Mouse (Mus musculus) myocyte (in vitro differentiated cells): Measurements from ENCODE around the gene Gnl2.

Source experiments
- CEBPB ChIP-seq: IDR thresholded peaks from 2 replicates; pipeline ENCODE4 v1.6.1; 2011; ENCODE audit warnings: mild to moderate bottlenecking, moderate library complexity; ENCODE audit not compliant: poor library complexity, insufficient read depth, severe bottlenecking
- E2F4 ChIP-seq: IDR thresholded peaks from one replicate; pipeline ENCODE4 v1.6.1; 2011; ENCODE audit warnings: mild to moderate bottlenecking, control low read depth, moderate library complexity; ENCODE audit not compliant: insufficient read depth
- MAX ChIP-seq: IDR thresholded peaks from one replicate; pipeline ENCODE4 v1.6.1; 2011; ENCODE audit warnings: low read depth, mild to moderate bottlenecking, control low read depth
- MYOD1 ChIP-seq, 3 experiments: IDR thresholded peaks; one replicate each; pipeline ENCODE4 v1.6.1; 2011; ENCODE audit warnings: control low read depth in 2 of 3, low read depth in 2 of 3, mild to moderate bottlenecking in 2 of 3, moderate library complexity in 1 of 3; ENCODE audit not compliant: insufficient read length in 2 of 3, control insufficient read depth in 1 of 3
- POLR2A ChIP-seq: IDR thresholded peaks from one replicate; pipeline ENCODE4 v1.6.1; 2011; ENCODE audit warnings: low read depth, mild to moderate bottlenecking, control low read depth, moderate library complexity; ENCODE audit not compliant: insufficient read length
- SRF ChIP-seq: IDR thresholded peaks from one replicate; pipeline ENCODE4 v1.6.1; 2011; ENCODE audit warnings: low read depth; ENCODE audit not compliant: control insufficient read depth, insufficient read length
- USF1 ChIP-seq: IDR thresholded peaks from one replicate; pipeline ENCODE4 v1.6.1; 2011; ENCODE audit warnings: low read depth, mild to moderate bottlenecking, control low read depth, moderate library complexity

DNA sequence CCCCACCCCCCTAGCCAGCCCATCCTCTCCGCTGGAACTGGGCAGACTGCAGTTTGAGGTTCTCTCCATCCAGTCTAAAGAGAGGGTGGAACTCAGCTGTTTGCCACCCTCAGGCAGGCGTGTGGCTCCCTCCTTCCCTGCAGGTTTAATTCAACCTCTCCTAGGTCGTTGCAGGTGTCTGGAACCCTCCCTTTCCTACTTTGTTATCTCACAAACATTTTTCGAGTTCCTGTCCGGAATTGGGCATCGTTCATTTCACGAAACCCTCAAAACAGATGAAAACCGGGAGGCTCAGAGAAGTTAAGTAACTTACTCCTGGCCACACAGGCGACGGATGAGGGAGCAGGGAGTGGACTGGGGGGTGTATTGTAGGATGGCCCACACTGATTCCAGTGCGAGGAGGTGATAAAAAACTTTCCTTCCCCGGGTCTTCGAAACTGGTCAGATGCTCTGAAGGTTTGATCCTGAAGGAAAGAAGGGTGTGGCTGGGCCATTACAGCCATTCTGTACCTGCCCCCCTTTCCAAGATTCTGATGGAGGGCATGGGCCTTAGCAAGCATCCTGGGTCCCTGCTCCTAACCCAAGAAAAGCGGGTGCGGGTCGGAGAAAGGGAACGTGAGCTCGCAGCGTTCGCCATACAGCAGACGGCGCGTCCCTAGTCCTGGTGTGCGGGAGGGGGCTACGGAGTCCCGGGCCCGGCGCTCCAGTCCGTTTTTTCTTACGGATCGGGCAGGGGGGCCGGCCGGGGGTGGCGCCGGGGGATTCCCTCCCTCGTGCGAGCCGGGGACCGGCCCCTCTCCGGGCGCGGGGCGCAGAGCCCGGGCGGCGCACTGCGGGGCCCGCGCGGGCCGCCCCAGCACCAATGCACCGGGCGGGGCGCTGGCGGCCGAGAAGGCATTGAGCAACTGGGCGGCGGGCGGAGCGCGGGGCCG lies 30.4 kb upstream of the Gnl2 start, which contains the start of gene Rspo1:
- TF ChIP-seq POLR2A: no peak
- no peak for TF ChIP-seq MAX
- TF ChIP-seq CEBPB: no peak
- no peak for TF ChIP-seq MYOD1 (IDR thresholded peaks at IDR 0.05; ENCODE audit: control insufficient read depth in 1 of 3, insufficient read length in 2 of 3, low read depth in 2 of 3)
- TF ChIP-seq SRF: no peak
- TF ChIP-seq USF1: no peak
- no peak for TF ChIP-seq E2F4
